Mouse (Mus musculus): ENCODE measurements around the gene Rab20. TPM values are rescaled to one million over a fixed set of nuclear protein-coding genes. Genes with fewer than 3 reads are reported as not detected.

Gene Rab20
- polyA plus RNA-seq, 1 experiment from 2014 or later, result 8.7 TPM

DNA sequence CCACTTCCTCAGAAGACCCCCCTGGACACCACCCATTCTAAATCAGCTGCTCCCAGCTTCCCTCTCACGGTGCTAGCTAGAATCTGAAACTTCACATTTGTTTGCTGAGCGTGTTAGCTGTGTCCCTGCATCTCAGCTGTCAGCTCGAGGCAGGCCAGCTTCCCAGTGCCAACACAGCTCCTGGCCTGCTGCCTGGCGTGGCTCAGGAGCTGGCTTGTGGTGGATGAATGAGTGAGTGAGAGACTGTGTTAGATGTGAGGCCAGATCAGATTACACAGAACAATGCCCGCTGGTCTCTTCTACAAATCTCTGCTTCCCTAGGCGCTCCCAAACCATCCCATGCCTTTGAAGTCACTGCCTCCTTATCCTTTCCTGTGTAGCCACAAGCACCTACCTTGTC lies 59.3 kb downstream of the Rab20 start:
- Histone ChIP-seq H3K4me1 (0 out of 2 replicates have a peak, but pooled peaks cover 3% of the 10 kb centered on the region), H3K4me2 (no peak overlapping the region), H3K9ac (no peak overlapping the region), H3K36me3 (peaks cover 19% of the 10 kb centered on the region; the same call in 1 of the 2 replicates), H3K4me3 (replicated peaks) (no peak overlapping the region), H3K27me3 (replicated peaks) (no peaks in the 10 kb centered on the region), H3K9me3 (no peaks in the 10 kb centered on the region), H3K27ac (0 out of 2 replicates have a peak overlapping the region, but pooled peaks have one; percentile 21)
- ATAC-seq (ENCODE audit: insufficient read depth, low FRiP score, low read depth), result no peak
- 35% methylated on average over 6 of the region's 6 CpGs for WGBS

DNA sequence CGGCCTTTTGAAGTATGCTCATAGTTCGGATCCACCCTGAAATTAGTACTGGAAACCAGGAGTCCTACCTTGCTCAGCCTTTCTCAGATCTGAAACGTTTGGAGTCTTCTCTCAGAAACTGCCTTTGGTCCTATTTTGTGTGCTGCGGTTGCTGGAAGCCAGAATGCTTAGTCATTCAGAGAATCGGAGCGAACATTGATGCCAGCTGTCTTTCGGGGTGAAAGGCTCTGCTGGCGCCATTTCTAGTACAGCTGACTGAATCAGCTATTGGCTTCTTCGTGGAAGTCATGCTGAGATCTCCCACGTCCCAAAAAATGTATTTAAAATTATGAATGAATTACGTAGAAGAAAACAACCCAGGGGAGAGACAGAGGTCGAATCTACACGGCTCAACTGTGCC lies 60.7 kb downstream of the Rab20 start:
- Histone ChIP-seq H3K9ac (no peak overlapping the region), H3K27me3 (replicated peaks) (no peaks in the 10 kb centered on the region), H3K9me3 (no peaks in the 10 kb centered on the region), H3K4me3 (replicated peaks) (no peak overlapping the region), H3K4me2 (no peak overlapping the region), H3K36me3 (peaks cover 11% of the 10 kb centered on the region; the same call in 1 of the 2 replicates), H3K27ac (no peak overlapping the region), H3K4me1 (peaks cover 5% of the 10 kb centered on the region; the same call in 1 of the 2 replicates)
- whole genome bisulfite sequencing, result 76% methylated on average over 13 of the region's 13 CpGs
- no peak for ATAC-seq (ENCODE audit: insufficient read depth, low FRiP score, low read depth)

DNA sequence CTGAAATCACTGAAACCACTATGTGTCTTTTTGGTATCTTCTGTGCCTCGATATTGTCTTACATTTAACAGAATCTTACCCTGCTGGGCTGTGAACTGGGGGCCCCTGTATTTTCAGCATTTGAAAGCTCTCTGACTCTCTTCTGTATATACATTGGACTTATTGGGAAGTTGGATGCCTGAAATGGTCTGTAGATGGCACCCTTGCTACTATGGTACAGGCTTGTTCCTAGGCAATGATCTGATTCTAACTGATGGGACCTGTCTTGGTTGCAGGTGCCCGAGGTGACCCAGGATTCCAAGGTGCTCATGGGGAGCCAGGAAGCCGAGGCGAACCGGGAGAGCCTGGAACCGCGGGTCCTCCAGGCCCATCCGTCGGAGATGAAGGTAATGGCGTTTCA lies 63.4 kb downstream of the Rab20 start:
- H3K4me2 ChIP-seq, result no peak overlapping the region
- H3K9ac ChIP-seq, result no peak overlapping the region
- 83% methylated on average over 10 of the region's 10 CpGs for WGBS
- H3K27ac ChIP-seq, result no peak overlapping the region
- no peak overlapping the region for H3K4me3 ChIP-seq (replicated peaks)
- peaks cover 11% of the 10 kb centered on the region; the same call in 1 of the 2 replicates for H3K36me3 ChIP-seq
- H3K27me3 ChIP-seq (replicated peaks), result no peaks in the 10 kb centered on the region
- no peak for ATAC-seq (ENCODE audit: insufficient read depth, low FRiP score, low read depth)
- H3K4me1 ChIP-seq, result peaks cover 20% of the 10 kb centered on the region
- no peaks in the 10 kb centered on the region for H3K9me3 ChIP-seq

DNA sequence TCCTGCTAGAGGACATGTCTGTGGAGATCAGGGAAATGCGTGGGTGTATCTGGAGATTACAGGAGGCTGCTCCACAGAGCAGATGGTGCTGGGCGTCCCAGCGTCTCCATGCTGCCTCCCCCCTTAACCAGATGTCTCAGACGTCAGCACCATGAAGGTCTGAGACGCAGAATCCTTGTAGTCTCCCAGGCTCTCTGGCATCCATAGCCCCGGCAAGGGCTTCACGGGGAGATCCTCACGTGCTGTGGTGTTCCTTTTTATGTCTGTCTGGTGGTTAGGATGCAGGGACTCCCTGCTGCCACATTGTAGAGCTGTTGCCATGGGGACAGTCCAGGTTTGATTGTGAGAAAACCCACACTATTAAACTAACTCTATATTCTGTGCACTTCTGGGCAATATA lies 64.2 kb downstream of the Rab20 start:
- H3K4me1 ChIP-seq, result peaks cover 19% of the 10 kb centered on the region
- no peak overlapping the region for H3K4me2 ChIP-seq
- H3K4me3 ChIP-seq (replicated peaks), result no peak overlapping the region
- H3K36me3 ChIP-seq, result peaks cover 11% of the 10 kb centered on the region; the same call in 1 of the 2 replicates
- H3K9ac ChIP-seq, result no peak overlapping the region
- WGBS, result 77% methylated on average over 8 of the region's 8 CpGs
- H3K9me3 ChIP-seq, result no peaks in the 10 kb centered on the region
- no peak overlapping the region for H3K27ac ChIP-seq
- ATAC-seq (ENCODE audit: insufficient read depth, low FRiP score, low read depth), result no peak
- H3K27me3 ChIP-seq (replicated peaks), result no peaks in the 10 kb centered on the region

DNA sequence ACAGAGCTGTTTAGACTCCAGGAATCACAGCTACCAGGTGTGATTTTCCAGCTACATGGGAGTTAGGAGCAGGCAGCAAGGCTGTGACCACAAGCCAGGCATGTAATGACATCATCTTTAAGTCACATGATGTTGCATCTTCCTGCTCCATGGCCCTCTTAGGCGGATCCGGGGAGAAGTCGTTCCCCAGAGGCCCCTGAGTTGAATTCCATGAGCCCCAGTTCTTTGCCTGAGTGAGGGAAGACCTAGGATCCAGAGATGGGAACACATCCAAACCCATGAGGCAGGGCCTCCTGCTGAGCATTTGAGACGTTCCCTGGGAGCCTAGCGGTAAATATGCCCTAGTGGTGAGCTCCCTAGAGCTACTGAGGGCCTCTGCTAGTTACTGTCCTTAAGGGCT lies 66.1 kb downstream of the Rab20 start:
- no peaks in the 10 kb centered on the region for H3K9me3 ChIP-seq
- no peak overlapping the region for H3K4me3 ChIP-seq (replicated peaks)
- peak overlapping the region; percentile 80 for H3K27ac ChIP-seq
- peak; percentile 32; the same call in 1 of the 2 replicates for ATAC-seq (ENCODE audit: insufficient read depth, low FRiP score, low read depth)
- H3K4me2 ChIP-seq, result no peak overlapping the region
- H3K9ac ChIP-seq, result no peak overlapping the region
- 39% methylated on average over 5 of the region's 5 CpGs for WGBS
- H3K4me1 ChIP-seq, result peaks cover 17% of the 10 kb centered on the region
- peaks cover 14% of the 10 kb centered on the region for H3K36me3 ChIP-seq
- H3K27me3 ChIP-seq (replicated peaks), result no peaks in the 10 kb centered on the region

DNA sequence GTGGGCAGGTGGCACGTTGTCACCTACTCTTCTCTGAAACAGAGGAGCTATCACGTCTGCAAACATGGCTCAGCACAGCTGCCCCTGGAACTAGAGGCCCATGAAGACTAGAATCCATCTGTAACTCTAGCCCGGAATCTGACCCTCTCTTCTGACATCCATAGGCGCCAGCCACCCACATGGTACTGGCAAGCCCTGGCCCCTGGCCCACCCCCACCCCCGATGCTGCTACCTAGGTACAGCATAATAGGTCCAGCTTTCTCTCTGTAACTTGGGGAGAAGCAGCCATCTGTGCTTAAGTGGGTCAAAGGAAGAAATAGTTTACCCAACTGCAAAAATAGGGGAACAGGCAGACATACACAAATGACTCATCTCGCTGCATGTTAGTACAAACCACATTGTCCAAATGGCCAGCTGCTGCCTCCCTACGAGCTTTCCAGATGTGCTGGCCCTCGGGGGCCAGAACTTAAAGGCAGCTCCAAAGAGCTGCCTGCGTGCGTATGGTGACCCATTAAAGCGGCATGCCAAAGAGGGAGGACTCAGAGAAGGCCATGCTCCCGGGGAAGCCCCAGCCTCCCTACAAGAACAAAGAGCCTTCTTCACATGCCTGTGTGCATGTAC lies 66.9 kb downstream of the Rab20 start:
- Histone ChIP-seq H3K27me3 (replicated peaks) (no peaks in the 10 kb centered on the region), H3K9me3 (no peaks in the 10 kb centered on the region), H3K27ac (peak overlapping the region; percentile 80), H3K4me3 (replicated peaks) (no peak overlapping the region), H3K36me3 (peaks cover 14% of the 10 kb centered on the region), H3K4me2 (no peak overlapping the region), H3K4me1 (peaks cover 18% of the 10 kb centered on the region), H3K9ac (no peak overlapping the region)
- 52% methylated on average over 12 of the region's 12 CpGs for WGBS
- ATAC-seq (ENCODE audit: insufficient read depth, low FRiP score, low read depth), result peak; percentile 63; the same call in 1 of the 2 replicates

DNA sequence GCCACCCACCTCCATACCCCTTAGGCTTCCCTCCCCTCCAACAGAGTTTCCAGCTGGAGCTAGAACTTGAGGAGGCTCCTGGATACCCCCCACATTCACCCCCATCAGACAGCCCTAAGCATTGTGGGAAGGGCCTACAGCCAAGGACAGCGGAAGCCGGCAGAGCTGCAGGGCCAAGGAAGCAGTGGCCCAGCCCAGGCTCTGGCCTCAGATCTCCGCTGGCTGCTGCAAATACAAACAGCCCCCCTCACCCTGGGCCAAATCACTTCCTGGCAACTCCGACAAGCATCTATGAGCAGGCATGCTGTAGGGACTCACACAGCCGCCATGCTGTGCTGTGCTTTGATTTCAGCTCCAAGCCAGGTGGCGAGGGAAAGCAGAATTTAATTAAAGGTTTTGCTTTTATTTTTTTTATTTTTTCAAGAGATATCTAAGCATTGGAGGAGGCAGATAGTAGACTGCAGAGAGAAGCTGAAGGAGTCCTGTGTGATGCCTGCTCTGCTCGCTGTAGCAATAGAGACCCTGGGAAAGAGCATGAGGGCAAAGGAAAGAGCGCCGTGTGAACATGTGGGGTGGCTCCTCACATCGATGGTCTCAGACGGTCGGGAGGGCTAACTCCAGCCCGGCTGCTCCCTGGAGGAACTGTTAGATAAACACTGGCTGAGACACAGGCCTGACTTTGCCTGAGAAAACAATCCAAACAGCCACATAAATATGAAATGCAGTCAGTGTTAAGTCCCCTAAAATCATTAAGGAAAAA lies 72.6 kb downstream of the Rab20 start:
- H3K27me3 ChIP-seq (replicated peaks), result no peaks in the 10 kb centered on the region
- 42% methylated on average over 13 of the region's 13 CpGs for WGBS
- peaks cover 5% of the 10 kb centered on the region; the same call in 1 of the 2 replicates for H3K36me3 ChIP-seq
- H3K27ac ChIP-seq, result peak overlapping the region; percentile 42
- H3K9ac ChIP-seq, result no peak overlapping the region
- peaks cover 19% of the 10 kb centered on the region for H3K4me1 ChIP-seq
- no peak overlapping the region for H3K4me3 ChIP-seq (replicated peaks)
- ATAC-seq (ENCODE audit: insufficient read depth, low FRiP score, low read depth), result peak; percentile 51
- no peaks in the 10 kb centered on the region for H3K9me3 ChIP-seq
- H3K4me2 ChIP-seq, result no peak overlapping the region

DNA sequence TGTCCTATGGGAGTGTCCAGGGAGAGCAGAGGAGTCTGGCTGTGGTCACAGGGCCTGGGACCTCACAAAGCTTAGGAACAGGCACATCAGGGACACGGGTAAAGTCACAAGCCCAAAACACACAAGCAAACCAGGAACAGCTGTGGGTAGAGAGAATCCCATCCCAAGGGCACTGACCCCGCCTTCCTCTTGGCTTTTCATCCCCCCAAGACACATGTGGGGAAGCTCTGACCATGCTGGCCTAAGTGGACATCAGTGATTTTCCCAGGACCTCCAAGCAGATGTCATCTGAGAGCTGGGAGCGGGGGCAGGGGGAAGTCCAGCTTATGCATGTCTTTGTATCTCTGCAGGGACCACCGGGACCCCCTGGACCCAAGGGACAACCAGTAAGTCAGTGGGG lies 73.9 kb downstream of the Rab20 start:
- 74% methylated on average over 4 of the region's 4 CpGs for WGBS
- H3K4me1 ChIP-seq, result peaks cover 30% of the 10 kb centered on the region
- peak overlapping the region; percentile 40 for H3K27ac ChIP-seq
- H3K4me3 ChIP-seq (replicated peaks), result no peak overlapping the region
- no peaks in the 10 kb centered on the region for H3K9me3 ChIP-seq
- no peak overlapping the region for H3K9ac ChIP-seq
- H3K27me3 ChIP-seq (replicated peaks), result no peaks in the 10 kb centered on the region
- H3K4me2 ChIP-seq, result no peak overlapping the region
- ATAC-seq (ENCODE audit: insufficient read depth, low FRiP score, low read depth), result no peak
- H3K36me3 ChIP-seq, result peaks cover 5% of the 10 kb centered on the region; the same call in 1 of the 2 replicates

DNA sequence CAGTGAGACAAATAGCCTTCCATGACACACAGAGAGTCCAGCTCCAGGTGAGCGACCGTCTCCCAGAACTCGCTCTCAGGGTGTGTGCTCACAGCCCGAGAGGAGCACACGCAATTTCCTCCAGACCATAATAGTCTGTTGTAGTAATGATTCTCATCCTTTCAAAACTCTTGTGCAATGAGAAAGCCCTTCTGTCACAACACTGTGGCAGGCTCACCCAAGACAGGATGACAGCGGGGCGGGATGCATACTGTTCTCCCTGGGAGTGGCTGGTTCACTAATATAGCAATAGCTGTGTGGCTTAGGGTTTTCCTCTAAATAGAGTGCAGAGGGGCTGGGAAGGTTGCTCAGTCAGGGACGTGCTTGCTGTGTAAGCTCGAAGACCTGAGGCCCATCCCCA lies 74.7 kb downstream of the Rab20 start:
- no peak for ATAC-seq (ENCODE audit: insufficient read depth, low FRiP score, low read depth)
- H3K27ac ChIP-seq, result peak overlapping the region; percentile 2; the same call in 1 of the 2 replicates
- no peaks in the 10 kb centered on the region for H3K9me3 ChIP-seq
- H3K9ac ChIP-seq, result no peak overlapping the region
- WGBS, result 91% methylated on average over 9 of the region's 9 CpGs
- H3K4me2 ChIP-seq, result no peak overlapping the region
- H3K4me1 ChIP-seq, result peaks cover 33% of the 10 kb centered on the region
- H3K36me3 ChIP-seq, result peaks cover 5% of the 10 kb centered on the region; the same call in 1 of the 2 replicates
- no peaks in the 10 kb centered on the region for H3K27me3 ChIP-seq (replicated peaks)
- no peak overlapping the region for H3K4me3 ChIP-seq (replicated peaks)

Other genes starting within 250 kb of the Rab20 start
- gene Col4a2, start 165.9 kb downstream of the Rab20 start, polyA plus RNA-seq (2015; fragmentation: Nextera tagmentation; extraction: Ambion mirVana), result 72.1 and 81.2 TPM in 2 replicates
- 191 and 208 TPM in 2 replicates for gene Col4a1, start 165.9 kb downstream of the Rab20 start, polyA plus RNA-seq (2015; fragmentation: Nextera tagmentation; extraction: Ambion mirVana)
- gene Naxd, start 18.8 kb upstream of the Rab20 start, polyA plus RNA-seq (2015; fragmentation: Nextera tagmentation; extraction: Ambion mirVana), result 105 and 110 TPM in 2 replicates
- gene Cars2, start 72.1 kb upstream of the Rab20 start, polyA plus RNA-seq (2015; fragmentation: Nextera tagmentation; extraction: Ambion mirVana), result 27.4 and 29.2 TPM in 2 replicates
- gene Ing1, start 76.9 kb upstream of the Rab20 start, polyA plus RNA-seq (2015; fragmentation: Nextera tagmentation; extraction: Ambion mirVana), result 38.4 and 40.3 TPM in 2 replicates
- gene Ankrd10, start 157.0 kb upstream of the Rab20 start, polyA plus RNA-seq (2015; fragmentation: Nextera tagmentation; extraction: Ambion mirVana), result 79.2 and 80.2 TPM in 2 replicates
- not detected in 2 replicates for gene 1700016D06Rik, start 222.4 kb upstream of the Rab20 start, polyA plus RNA-seq (2015; fragmentation: Nextera tagmentation; extraction: Ambion mirVana)
- gene Arhgef7, start 249.0 kb upstream of the Rab20 start, polyA plus RNA-seq (2015; fragmentation: Nextera tagmentation; extraction: Ambion mirVana), result 29.3 and 30.1 TPM in 2 replicates